Mouse (Mus musculus): ENCODE data around the gene Zfp319. TPM values are rescaled to one million over a fixed set of nuclear protein-coding genes. Genes with fewer than 3 reads are reported as not detected.
A peak's percentile ranks its signal among the peaks of the same experiment; 100 is the strongest.
"Not testable (repeated sequence)": the region's sequence is repeated elsewhere in the genome, so short reads cannot be mapped to it uniquely, and the experiment has no call there.

The Zfp319 gene
- total RNA-seq (2021) = 1 to 10 TPM; 2.8 to 3.2 TPM
- long read RNA-seq, experiment 1, full-length matches to known transcripts = 2 of 6 reads
- long read RNA-seq, experiment 1, partial matches to known transcripts = 0 of 6 reads
- long read RNA-seq, experiment 1, other reads (novel, unspliced or antisense) = 4 of 6 reads
- long read RNA-seq, experiment 2, full-length matches to known transcripts = 1 of 4 reads
- long read RNA-seq, experiment 2, partial matches to known transcripts = 0 of 4 reads
- long read RNA-seq, experiment 2, other reads (novel, unspliced or antisense) = 3 of 4 reads

GRCm38 (mm10) chr8:95331720-95332436 lies at the start of gene Zfp319, which contains the start of gene Usb1:
Gene Zfp319 (minus strand): TSS chr8:95331950.
Gene Usb1 (plus strand): TSS chr8:95332284.
- DNase-seq (ENCODE audit: low spot score) = peak; percentile 93

DNA sequence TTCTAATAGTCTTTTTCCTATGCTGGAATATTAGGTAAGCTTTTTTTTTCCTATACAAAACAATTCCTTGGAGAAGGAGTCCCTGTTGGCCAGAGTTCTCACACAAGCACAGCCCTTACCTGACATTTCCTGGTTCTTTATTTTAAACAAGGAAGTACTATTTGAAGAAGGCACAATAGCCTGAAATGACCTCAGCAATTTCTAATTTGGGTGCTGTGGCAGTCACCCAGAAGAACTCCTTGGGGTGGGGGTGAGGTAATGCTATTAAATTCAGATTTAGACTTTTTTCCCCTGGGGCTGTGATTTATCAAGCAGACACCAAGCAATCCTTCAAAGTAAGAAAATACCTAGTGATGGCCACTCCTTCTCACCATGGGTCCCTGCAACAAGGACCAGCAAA lies 49.2 kb upstream of the Zfp319 start:
- DNase-seq (ENCODE audit: low spot score) = peak; percentile 43

DNA sequence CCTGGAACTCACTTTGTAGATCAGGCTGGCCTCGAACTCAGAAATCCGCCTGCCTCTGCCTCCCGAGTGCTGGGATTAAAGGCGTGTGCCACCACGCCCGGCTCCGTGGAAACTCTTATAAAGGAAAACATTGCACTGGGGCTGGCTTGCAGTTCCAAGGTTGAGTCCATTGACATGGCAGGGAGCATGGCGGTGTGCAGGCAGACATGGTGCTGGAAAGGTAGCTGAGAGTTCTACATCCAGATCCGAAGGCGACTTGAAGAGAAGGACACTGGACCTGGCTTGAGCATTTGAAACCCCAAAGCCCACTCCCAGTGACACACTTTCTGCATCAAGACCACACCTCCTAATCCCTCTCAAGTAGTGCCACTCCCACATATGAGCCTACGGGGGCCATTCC lies 47.2 kb upstream of the Zfp319 start:
- not testable (repeated sequence) for DNase-seq (ENCODE audit: low spot score)

DNA sequence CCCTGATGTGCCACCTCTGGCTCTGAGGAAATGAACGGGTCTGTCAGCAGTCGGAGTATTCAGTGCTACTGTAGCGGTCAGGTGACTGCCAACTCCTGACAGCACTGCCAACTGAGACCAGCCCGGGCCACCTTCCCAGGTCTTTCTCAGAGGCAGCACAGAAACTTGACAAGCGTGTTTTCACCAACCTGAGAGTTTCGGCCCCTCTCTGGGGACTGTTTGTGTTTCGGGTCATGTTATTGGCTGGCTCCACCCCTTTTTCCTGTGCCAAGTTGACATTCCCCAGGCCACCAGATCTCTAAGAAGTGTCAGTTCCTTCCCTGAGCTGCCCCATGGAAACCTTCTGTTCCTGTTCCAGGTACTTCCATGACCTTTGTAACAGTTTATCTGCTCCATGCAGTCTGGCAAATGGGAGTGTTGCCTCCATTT lies 46.1 kb upstream of the Zfp319 start:
- peak; percentile 83 for DNase-seq (ENCODE audit: low spot score)

- no peak for DNase-seq (ENCODE audit: low spot score)
Measured at GRCm38 (mm10) chr8:95377101-95377500, 45.4 kb upstream of the Zfp319 start.

GRCm38 (mm10) chr8:95376309-95376999 lies 44.7 kb upstream of the Zfp319 start:
- peak; percentile 39 for DNase-seq (ENCODE audit: low spot score)

- DNase-seq (ENCODE audit: low spot score) = no peak
Measured at GRCm38 (mm10) chr8:95375374-95375930, 43.7 kb upstream of the Zfp319 start.

DNA sequence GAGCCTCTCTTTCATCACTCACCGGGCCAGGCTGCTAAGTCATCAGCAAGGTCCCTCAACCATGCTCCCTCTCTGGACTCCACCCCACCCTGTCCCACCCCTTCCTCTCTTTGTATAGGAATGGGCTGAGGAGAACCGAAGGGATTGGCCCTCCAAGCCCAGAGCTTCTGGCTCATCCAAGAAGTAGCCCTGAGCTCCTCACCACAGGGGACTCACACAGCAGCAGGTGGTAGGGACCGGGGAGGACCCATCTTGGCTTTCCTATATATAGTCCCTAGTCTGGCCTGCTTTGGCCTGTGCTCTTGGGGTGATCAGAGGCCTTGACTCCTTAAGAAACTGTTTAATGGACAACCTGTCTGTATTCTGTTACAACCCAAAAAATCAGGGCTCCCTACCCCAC lies 42.7 kb upstream of the Zfp319 start:
- DNase-seq (ENCODE audit: low spot score) = no peak

- peak; percentile 44 for DNase-seq (ENCODE audit: low spot score)
Measured at GRCm38 (mm10) chr8:95373389-95374002, 41.7 kb upstream of the Zfp319 start.

DNA sequence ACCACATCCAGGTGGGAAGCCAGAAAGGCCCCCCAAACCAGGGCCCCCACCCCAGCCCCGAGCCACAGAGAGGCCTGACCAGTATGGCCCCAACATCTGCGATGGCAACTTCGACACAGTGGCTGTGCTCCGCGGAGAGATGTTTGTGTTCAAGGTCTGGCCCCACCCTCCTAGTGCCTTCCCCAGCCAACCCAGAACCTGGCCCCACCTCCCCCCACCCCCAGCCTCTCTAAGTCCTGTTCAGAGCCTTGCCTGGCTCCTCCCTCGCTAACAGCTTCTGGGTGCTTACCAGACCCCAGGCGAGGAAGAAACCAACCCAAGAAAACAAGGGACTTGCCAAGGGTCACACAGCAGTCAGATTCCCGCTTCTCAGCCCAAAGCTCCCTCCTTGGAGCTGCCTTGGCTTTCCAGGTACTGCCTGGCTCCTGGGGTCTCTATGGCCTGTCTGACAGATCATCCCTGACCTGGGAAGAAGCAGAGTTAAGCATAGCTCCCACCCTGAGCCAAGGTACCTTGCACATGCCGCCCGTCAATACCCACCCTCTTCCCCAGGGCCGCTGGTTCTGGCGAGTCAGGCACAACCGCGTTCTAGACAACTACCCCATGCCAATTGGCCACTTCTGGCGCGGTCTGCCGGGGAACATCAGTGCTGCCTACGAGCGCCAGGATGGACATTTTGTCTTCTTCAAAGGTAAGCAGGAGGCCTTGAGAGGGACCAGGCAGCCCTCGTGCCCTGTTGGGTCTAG lies 38.0 kb upstream of the Zfp319 start:
- no peak for DNase-seq (ENCODE audit: low spot score)

- DNase-seq (ENCODE audit: low spot score) = no peak
Measured at GRCm38 (mm10) chr8:95363849-95364248, 32.1 kb upstream of the Zfp319 start.

DNA sequence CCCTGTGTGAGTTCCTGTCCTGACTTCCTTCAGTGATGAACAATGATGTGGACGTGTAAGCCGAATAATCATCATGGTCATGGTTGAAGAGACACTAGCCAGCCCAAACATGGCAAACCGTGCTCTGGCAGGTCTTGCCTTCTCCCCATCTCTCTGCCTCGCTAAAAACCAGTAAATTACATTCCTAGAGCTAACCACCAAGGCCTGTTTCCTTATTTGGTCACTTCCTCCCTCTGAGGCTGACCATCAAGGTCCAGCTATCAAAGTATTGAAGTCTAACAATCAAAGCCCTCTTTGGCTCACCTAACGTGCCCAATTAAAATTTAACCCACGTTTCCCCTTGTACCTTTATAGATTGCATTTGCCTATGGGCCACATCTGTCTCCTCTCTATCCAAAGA lies 30.5 kb upstream of the Zfp319 start:
- no peak for DNase-seq (ENCODE audit: low spot score)

DNA sequence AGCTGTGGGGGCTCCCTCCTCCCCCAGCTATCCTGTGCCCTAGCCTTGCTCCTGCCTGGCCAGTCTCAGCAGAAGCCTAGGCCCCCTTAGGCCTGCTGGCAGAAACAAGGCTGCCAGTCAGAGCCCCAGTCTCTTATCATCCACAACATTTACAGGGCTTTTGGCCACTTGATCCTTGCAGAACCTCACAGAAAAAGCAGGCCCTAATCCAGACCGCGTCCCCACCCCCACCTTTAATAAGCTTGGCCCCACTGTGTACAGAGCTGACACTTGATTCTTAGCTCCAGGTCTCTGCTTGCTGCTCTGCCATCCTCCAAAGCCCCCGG lies 29.2 kb upstream of the Zfp319 start:
- no peak for DNase-seq (ENCODE audit: low spot score)

DNA sequence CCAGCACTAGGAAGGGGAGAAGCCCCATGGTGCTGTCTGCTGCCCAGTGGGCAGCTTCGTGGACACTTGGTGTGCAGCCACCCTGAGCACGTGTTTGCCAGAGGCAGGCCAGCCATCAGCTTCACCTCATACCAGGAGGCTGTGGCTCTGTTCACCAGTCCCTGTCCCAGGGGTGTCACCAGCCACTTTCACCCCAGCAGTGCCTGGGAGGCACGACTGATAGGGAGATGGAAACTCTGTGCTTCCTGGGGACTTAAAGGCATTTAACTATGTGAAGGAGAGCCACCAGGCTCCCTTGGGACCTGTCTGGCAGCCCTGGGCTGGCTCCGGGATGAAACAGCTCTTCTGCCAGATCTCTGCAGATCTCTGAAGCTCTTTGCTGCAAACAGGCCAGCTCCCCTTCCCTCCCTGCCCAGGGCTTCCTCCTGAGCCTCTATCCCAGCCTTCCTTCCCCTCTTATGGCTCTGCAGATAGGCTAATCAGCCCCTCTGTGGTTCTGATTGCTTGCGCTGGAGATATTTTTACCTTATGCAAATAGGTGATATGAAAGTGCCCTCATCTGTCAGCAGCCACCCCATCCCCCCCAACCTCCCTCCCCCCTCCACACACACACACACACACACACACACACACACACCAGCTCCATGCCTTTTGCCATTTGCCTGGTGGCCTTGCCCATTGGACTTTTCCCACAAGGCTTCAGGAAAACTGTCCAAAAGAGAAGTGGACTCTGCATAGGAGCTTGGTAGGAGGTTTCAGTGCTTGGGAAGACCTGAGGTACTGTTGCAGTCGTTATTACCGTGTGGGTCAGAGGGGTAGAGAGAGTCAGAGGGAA lies 28.6 kb upstream of the Zfp319 start:
- DNase-seq (ENCODE audit: low spot score) = no peak

DNA sequence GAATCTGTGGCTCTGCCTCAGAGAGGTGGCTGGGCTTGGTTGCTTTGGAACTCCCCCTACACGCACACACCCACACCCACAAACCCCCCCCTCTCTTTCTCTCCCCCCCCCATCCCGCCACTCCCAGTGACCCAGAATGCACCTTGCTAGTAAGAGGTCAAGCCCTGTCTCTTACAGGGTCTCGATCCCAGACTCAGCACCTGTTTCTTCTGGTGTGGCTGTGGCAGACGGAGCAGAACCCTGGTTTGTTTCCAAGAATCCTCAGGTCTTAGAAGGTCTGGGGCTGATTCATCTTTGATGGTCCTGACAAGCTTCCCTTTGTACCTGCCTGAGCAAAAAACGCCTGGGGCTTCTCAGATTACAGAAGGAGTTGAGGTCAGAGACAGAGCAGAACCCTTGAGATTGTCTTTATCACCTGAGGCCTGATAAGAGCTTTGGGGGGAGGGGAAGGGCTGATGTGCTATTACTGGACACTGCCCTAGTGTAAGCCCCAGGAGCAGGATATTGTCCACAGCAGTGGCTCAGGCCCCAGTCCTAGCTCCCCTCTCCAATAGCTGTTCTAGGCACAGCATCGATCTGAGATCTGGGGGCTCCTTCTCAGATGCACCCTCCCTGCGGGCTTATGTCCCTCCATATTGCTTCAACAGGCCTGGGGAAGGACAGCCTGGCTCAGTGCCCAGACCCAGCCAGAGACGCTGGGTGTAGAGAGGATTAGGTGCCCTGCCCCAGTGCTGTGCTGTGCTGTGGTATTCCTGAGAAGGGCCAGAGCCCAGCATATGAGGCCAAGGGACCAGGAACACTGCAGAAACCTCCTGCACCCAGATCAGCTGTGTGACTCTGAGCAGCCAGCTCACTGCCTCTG lies 27.0 kb upstream of the Zfp319 start:
- DNase-seq (ENCODE audit: low spot score) = no peak

DNA sequence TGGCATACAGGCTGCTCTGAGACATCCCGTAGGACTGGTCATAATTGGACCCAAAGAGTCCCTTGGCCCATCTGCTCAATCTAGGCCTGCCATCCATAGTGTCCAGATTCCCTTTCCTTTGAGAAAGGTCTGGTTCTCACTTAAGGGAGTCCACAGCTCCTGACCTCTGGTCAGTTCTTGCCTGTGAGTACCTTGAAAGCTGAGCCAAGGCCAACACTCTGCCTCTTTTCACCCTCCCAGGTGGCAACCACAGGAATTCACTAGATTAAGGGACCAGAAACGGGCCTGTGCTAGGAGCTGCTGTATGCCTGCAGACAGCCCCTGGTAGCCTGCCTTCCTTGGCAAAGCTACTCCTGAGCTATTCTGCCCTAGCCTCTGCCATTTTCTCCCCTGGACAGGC lies 22.9 kb upstream of the Zfp319 start:
- DNase-seq (ENCODE audit: low spot score) = no peak

- DNase-seq (ENCODE audit: low spot score) = peak; percentile 24
Measured at GRCm38 (mm10) chr8:95352871-95353866, 21.4 kb upstream of the Zfp319 start.

Measured in gastrocnemius, adult 18-20 months (tissue).